Mouse (Mus musculus) left cerebral cortex, adult 11 months (tissue): Measurements from ENCODE around the gene Gm5916.

Experiments used
- DNase-seq: peaks from one replicate; pipeline ENCODE4 v3.0.0; 2022; ENCODE audit warnings: low spot score

Gene Gm5916

GRCm38 (mm10) chr9:36128679-36129078, at the start of gene Gm5916:
Gene Gm5916 (minus strand): TSS chr9:36128779.
- no peak for DNase-seq
